Mouse (Mus musculus) mature B cell (primary cell): Measurements from ENCODE around the gene Nipbl.
"Not testable (repeated sequence)": the region's sequence is repeated elsewhere in the genome, so short reads cannot be mapped to it uniquely, and the experiment has no call there.

Source experiments
- in situ Hi-C: fragments of 300-500 bp; cut with MboI; formaldehyde crosslinking; loops from 2 replicates; pipeline ENCODE4 v1.14.3; 2019

Nipbl gene

GRCm38 (mm10) chr15:8443926-8444889 lies at the start of gene Nipbl:
TSS of gene Nipbl (minus strand) at chr15:8444463.
- in situ Hi-C loops, result no loop called here

GRCm38 (mm10) chr15:8485261-8485660 lies 41.0 kb upstream of the Nipbl start:
- in situ Hi-C loops, result no loop called here

GRCm38 (mm10) chr15:8469006-8469575 lies 24.8 kb upstream of the Nipbl start:
- in situ Hi-C loops, result no loop called here

- in situ Hi-C loops, result no loop called here
These were observed 19.3 kb upstream of the Nipbl start for GRCm38 (mm10) chr15:8463521-8463920.

- in situ Hi-C loops, result no loop called here
These were observed 18.5 kb upstream of the Nipbl start for GRCm38 (mm10) chr15:8462780-8463179.

GRCm38 (mm10) chr15:8460871-8461270 lies 16.6 kb upstream of the Nipbl start:
- in situ Hi-C loops, result no loop called here

- in situ Hi-C loops, result no loop called here
These were observed 15.7 kb upstream of the Nipbl start for GRCm38 (mm10) chr15:8459979-8460378.

- in situ Hi-C loops, result not testable (repeated sequence)
These were observed 12.0 kb upstream of the Nipbl start for GRCm38 (mm10) chr15:8456223-8456622.

GRCm38 (mm10) chr15:8455486-8455885 lies 11.2 kb upstream of the Nipbl start:
- in situ Hi-C loops, result no loop called here

GRCm38 (mm10) chr15:8451071-8451470 lies 6.8 kb upstream of the Nipbl start:
- in situ Hi-C loops, result loop anchor here (5.0 kb wide), 1 partner anchor 141 kb away; no protein-coding TSS in a partner anchor

- in situ Hi-C loops, result no loop called here
These were observed 3.0 kb upstream of the Nipbl start for GRCm38 (mm10) chr15:8447193-8447767.

- in situ Hi-C loops, result no loop called here
These were observed 2.2 kb upstream of the Nipbl start for GRCm38 (mm10) chr15:8446435-8446834.

GRCm38 (mm10) chr15:8445951-8446419 lies 1.7 kb upstream of the Nipbl start:
- in situ Hi-C loops, result no loop called here

- in situ Hi-C loops, result no loop called here
These were observed 781 bp upstream of the Nipbl start for GRCm38 (mm10) chr15:8444890-8445597.

- in situ Hi-C loops, result no loop called here
These were observed 916 bp downstream of the Nipbl start for GRCm38 (mm10) chr15:8443168-8443925.

GRCm38 (mm10) chr15:8442761-8443160 lies 1.5 kb downstream of the Nipbl start:
- in situ Hi-C loops, result no loop called here

GRCm38 (mm10) chr15:8442156-8442555 lies 2.1 kb downstream of the Nipbl start:
- in situ Hi-C loops, result no loop called here

GRCm38 (mm10) chr15:8433239-8433947 lies 10.9 kb downstream of the Nipbl start:
- in situ Hi-C loops, result loop anchor here (10.0 kb wide), 1 partner anchor 49 kb away; no protein-coding TSS in a partner anchor

GRCm38 (mm10) chr15:8432534-8432933 lies 11.7 kb downstream of the Nipbl start:
- in situ Hi-C loops, result loop anchor here (10.0 kb wide), 1 partner anchor 48 kb away; no protein-coding TSS in a partner anchor

GRCm38 (mm10) chr15:8429502-8429901 lies 14.8 kb downstream of the Nipbl start:
- in situ Hi-C loops, result no loop called here
